Mouse (Mus musculus) heart, adult 9 months (tissue): ENCODE data around the gene Zdhhc19.

ENCODE experiments used
- DNase-seq, 2 experiments: peaks; one replicate each; pipeline ENCODE4 v3.0.0; 2022; ENCODE audit warnings: low spot score in 2 of 2

Gene Zdhhc19

DNA sequence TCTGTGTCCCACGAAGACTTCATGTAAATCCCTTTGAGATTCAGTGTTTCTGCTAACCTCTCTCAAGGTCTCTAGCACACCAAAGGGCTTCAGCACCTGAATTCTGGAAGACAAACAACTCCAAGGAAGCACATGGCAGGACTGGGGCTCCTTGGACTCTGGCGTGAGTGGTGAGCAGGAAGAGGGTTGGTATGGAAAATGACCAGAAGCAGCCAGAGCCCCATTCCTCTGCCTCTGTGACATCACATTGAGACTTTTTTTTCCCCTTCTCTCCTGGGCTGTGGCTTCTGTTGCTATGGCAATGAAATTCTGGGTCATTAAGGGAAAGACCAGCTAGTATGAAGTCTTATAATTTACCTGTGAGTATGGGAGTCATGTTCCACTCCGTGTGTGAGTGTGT lies at the start of gene Zdhhc19:
TSS of gene Zdhhc19 (plus strand) at position 301 of the 400 bp plus-strand sequence.
- no peak for DNase-seq

DNA sequence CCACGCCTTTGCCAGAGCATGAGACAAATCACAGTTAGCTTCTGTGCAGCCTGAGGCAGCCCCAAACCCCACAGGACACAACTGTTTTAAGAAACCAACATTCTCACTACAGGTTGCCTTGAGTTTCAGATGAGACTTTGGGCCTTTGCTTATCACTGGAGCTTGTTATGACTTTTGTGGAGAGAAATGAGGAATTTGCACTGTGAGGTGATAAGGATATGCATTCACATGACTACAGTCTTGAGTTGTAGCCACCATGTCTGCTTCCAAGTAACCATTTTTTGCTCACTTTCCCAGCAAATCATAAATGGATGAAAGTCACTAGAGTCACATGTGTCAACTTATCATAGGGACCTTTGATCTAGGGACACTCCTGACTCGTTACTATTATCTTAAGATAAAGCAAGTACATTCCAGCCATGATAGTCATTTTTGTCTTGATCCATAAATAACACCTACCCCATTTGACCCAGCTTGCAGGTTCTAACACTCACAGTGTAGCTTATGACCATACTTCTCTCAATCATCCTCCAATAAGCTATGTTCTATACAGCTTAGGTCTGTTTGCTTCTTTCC lies 49.4 kb upstream of the Zdhhc19 start:
- no peak for DNase-seq

DNA sequence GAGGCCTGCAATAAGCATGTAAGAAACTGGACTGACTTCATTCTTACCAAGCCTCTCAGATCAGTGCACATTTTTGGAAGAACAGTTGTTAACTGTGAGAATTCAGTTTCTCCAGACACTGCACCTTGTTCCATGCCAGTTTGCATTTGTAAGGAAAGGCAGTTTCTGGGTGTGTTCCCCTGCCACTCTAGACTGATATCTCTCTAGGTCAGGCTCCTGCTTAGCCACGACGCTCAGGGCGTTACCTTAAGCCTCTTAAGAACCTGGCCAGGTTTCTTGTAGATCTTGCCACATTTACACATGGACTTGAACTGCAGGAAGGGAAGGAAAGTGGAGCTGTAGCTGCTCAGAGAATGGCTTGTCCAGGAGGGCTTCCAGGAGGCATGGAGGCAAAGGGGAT lies 46.4 kb upstream of the Zdhhc19 start:
- no peak for DNase-seq

DNA sequence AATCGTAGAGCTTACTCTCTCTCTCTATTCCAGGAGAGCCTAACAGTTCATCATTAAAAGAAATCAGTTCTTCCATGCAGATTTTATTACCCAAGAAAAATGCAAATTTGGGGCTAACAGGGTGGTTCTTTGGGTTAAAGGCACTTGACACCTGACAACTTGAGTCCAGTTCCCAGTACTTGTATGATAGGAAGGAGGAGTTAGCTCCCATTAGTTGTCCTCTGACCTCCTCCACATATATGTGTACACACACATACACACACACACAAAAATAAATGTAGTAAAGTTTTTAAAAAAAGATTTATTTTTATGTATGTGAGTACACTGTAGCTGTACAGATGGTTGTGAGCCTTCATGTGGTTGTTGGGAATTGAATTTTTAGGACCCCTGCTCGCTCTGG lies 45.9 kb upstream of the Zdhhc19 start:
- DNase-seq: no peak

DNA sequence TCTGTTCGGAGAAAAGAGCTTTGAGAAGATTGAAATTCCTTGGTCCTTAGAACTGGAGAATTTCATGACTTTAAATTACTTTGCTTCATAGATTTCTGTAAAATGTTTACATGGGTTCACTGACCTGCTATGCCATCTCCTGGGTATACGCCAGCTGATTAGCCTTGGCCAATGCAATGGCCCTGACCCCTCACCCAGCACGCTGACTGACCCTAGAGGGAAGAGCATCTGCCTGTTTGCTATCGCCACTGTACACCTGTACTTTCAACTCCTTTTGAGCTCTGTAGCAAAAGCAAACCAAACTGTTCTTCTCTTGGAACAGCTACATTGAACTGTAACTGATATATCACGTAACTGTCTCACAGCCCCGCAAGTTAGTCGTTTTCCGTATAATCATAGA lies 43.0 kb upstream of the Zdhhc19 start:
- DNase-seq: no peak

DNA sequence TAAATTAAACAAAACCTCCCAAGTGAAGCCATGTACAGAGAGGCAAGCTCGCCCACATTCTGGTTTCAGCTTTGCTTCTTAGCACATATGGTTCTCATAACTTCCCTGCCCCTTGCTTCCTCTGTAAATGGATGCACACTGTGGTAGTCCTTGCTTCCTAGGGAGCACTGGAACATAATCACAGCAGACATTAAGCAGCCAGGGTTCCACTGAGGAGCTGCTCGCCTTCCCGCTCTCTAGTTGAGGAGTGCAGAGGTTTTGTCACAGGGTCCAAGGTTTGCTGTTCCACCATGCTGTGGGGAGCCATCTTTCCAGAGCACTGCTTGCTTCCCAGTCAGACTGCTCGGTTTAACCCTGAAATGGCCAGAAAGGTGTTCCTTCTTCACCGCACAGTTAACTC lies 41.4 kb upstream of the Zdhhc19 start:
- DNase-seq: no peak

DNA sequence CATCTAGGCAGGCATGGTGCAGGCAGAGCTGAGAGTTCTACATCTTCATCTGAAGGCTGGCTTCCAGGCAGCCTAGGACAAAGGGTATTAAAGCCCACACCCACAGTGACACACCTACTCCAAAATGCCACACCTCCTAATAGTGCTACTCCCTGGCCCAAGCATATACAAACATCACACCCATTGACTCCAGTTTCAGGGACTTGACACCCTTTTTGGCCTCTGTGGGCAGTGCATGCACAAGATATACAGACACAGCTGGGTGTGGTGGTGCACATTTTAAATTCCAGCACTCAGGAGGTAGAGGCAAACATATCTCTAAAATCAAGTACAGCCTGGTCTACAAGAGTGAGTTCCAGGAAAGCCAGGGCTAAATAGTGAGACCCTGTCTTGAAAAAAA lies 40.0 kb upstream of the Zdhhc19 start:
- no peak for DNase-seq

DNA sequence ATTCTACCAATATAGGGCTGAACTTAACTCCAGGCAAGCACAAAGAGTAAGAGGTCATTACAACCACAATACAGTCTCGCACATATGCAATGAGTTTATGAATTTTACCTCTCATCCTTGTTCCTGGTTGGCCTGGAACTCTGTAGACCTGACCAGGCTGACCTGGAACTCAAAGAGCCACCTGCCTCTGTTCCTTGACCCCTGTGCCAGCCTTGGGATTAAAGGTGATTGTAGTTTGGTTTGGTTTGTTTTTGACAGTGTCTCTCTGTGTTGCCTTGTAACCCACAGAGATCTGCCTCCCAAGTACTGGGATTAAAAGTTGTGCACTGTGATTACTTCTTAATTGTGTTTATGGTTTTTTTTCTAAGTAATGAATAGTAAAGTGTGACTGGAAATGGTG lies 39.3 kb upstream of the Zdhhc19 start:
- DNase-seq: no peak

DNA sequence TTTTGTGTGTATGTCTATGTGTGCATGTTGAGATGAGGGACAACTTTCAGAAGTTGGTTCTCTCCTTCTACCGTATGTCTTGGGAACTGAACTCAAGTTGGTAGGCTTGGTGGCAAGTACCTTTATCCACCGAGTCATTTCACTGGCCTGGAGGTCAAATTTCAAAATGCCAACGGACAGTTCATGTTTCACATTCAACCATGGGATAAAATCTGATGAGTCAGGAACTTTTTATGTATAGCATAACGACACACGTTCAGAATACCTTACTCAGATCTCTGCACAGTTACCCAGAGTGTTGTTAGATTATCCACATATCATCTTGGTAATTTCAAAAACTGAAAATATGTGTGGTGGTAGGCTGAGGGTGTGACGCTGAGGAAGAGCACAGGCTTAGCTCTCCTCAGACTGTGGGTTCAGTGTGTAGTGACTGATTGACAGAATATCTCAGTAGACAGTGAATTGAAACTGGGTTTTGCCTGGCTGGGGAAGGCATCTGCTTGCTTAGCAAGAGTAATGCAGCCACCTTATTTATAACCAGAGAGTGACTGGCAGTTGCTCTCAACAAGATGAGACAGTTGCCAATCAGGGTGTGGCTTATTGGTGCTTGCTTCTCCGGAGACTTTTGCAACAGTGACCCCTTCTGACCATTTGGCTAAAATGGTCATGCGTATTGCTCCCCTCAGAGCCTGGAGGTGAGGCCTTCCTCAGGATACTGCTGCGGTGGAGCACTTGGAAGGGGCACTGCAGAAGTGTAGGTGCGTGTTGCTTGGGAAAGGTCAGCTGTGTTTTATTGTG lies 38.3 kb upstream of the Zdhhc19 start:
- peak; percentile 62 to 79 for DNase-seq

DNA sequence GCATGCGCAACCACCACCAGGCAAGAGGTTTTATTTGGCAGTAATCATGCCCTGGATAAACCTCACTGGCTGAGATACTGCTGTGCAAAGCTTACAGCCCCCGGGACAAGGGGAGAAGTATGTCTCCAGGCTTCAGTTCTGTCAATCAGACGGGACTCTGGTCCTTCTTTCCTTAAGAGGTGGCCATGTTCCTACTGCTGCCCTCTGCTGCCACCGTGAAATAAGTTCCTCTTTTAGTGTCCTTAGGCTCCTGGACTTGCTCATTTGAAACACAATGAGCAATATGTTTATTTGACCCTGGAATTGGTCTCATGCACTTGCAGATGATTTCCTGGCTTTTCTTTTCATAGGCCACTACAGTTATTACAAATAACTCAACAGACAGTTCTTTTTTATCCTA lies 35.5 kb upstream of the Zdhhc19 start:
- DNase-seq: no peak

DNA sequence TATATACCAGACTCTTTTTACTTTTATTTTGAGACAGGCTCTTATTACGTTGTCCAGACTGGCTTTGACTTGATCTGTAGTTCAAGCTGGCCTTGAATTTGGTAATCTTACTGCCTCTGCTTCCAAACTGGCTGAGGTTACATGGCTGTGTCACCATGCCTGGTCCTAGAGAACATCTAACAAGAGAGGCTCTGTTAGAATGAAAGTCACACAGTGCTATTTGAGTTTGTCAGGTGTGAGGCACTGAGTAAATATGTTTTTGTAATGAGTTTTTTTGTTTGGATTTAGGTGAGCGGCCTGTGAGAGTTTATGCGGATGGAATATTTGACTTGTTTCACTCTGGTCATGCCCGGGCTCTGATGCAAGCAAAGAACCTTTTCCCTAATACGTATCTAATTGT lies 34.4 kb upstream of the Zdhhc19 start:
- no peak for DNase-seq

DNA sequence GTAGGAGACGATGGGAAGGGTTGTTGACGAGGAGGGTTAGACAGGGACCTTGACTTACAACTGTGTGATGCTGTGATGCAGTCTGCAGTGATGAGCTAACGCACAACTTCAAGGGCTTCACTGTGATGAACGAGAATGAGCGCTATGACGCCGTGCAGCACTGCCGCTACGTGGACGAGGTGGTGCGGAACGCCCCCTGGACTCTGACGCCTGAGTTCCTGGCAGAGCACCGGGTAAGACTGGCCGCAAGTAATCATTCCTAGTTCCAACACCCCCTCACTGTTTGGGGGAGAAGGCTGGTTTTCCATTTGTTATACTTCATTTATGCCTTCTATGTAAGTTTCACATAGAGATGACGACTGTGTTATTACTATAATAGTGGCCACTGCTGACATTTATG lies 33.1 kb upstream of the Zdhhc19 start:
- DNase-seq: no peak

DNA sequence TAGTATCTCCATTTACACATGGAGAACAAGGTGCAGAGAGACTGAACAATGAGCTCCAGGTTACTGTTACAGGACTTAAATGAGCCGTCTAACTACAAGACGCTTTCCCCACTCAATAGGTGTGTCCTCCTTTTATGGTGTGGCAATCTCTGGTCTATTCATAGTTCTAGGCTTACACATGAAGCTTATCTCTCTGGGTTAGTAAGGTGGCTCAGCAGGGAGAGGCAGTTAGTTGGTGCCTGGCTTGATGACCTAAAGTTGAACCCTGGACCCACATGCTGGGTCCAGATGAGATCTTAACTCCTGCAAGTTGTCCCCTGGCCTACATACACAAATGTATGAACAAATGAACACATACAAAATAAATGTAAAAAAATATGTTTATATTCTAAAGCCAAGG lies 32.6 kb upstream of the Zdhhc19 start:
- DNase-seq: peak in 1 of 2 experiments; percentile 7

DNA sequence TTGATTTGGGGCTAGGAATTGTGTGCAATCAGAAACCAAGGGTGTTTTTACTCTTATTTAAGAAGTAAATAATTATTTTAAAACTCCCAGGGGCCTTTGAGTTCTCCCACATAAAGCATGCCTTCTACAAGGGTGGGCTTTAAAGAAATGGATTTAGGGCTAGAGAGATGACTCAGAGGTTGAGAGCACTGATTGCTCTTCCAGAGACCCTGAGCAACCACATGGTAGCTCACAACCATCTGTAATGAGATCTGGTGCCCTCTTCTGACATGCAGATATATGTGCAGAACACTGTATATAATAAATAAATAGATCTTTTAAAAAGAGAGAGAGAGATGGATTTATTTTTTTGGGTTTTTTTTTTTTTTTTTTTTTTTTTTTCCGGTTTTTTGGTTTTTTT lies 31.2 kb upstream of the Zdhhc19 start:
- DNase-seq: no peak

DNA sequence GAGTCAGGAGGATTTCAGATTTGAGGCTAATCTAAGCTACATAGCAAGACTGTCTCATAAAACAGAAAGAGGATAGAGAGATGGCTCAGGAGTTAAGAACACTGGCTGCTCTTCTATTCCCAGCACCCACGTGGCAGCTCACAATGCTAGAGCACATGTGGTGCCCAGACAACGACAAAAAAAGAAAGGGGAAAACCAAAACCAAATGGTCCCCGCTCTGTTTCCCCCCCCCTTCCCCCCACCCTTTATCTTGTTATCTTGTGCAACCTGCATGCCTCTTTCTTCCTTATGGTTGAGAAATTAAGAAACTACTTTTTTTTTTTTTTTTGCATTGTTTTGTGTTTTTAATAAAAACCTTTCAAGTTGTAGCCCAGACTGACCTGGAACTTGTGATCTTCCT lies 27.6 kb upstream of the Zdhhc19 start:
- no peak for DNase-seq

DNA sequence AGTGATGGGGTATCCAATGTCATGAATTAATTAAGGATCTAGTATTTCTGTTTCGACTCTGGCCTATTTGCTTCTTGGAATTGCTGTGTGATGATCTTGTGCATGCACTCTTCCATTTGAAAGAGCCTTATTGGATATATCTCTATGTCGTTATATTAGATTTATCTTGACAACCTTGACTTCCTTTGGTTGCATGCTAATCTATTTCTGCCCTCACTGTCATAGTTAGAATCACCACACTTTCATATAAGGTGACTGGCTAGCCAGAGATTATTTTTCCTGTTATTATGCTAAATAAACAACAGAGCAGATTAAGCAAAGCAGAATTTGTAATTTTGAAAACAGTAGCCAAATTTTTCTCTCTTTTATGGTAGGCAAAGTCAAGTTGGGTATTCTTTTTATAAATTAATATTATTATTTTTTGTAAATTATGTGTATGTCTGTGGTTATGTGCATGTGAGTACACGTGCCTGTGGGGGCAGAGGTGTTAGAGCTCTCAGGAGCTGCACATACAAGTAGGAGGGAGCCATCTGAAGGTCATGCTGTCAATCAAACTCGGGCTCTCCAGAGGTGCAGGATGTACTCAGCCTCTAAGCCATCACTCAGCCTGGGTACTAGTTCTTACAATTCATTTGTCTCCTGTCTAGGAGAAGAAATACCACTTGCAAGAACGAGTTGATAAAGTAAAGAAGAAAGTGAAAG lies 26.5 kb upstream of the Zdhhc19 start:
- DNase-seq: no peak

DNA sequence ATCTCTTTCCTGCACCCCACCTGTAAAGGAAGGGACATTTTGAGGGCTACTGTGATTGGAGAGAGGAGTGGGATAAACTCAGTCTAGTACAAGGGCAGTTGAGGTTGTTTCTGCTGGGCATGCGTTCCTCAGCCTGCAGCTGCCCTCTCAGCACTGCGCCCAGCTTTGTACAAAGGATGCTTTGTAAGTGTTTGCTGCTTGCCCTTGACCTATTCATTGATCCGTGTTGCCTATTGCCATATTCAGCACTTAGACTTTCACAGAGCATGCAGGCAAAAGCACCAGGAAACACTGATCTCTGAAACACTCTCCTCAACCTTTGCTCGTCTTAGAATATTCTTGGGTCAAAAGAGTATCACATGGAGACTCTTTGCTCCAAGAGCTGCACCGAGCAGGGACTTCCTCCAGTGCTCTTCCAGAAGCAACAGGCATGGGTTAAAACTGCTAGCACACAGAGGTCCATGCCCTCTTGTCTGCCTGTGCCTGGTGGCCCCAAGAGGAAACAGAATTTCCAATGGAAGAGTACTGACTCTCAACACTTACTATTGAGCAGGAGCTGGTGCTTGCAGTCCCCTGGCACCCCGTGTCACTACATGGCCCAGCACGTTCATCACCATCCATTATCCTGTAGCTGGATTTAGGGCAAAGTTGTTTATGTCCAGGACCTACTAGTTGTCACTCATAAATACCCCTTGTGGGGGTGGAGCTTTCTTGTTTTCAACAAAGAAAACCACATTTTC lies 23.6 kb upstream of the Zdhhc19 start:
- no peak for DNase-seq

DNA sequence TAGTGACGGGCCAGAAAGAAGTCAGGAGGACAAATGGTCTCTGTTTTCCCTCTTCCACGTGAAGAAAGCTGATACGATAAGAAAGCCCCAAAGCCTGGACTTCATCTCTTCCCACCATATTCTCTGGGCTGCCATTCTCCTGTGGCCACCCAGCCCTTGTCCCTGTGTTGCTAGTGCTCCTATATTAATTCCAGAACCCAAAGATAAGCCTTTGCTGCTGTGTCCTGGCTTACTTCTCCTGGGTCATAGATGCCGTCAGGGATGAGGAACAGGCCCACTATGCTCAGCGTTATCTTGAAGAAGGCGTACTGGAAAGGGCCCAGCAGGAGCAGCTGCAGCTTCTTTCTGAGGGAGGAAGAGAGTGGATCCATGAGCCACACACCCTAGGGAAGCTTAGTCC lies 18.8 kb upstream of the Zdhhc19 start:
- peak; percentile 9 to 15 for DNase-seq

DNA sequence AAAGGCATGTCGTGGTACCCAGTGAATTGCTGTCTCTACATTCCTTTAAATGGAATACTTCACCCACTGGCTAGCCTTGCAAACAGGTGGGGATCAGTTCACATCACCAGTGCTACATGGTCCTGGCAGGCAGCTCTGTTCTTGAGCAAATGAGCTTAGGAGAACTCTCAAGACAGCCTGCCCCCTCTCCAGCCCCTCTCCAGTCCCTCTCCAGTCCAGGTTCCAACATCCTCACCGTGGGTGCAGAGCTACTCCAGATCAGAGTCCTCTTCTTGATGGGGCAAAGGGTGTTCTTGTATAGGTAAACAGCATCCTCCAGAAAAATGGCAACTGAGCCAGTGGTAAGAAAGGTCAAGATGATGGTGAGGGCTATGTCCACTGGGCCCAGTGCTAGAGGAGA lies 16.6 kb upstream of the Zdhhc19 start:
- DNase-seq: no peak

DNA sequence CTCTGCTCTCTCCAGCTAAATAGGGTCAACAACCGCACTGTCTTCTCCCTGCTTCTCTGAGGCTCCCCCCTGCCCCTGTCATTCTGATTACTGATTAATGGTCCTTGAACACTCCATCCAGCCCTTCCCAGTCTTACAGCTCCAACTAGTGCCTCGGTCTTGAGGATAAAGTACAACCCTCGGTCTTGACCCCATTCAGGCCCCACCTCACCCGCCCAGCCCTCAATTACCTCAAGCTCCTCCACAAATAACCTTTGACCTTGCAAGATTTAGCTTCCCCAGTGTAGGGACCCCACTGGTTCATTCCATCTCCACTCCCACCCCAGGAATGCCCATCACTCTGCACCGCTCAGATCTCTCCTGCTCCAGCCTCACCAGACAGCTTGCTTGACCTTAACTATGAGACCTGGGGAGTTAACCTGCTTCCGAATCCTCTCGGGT lies 11.6 kb upstream of the Zdhhc19 start:
- DNase-seq: no peak

DNA sequence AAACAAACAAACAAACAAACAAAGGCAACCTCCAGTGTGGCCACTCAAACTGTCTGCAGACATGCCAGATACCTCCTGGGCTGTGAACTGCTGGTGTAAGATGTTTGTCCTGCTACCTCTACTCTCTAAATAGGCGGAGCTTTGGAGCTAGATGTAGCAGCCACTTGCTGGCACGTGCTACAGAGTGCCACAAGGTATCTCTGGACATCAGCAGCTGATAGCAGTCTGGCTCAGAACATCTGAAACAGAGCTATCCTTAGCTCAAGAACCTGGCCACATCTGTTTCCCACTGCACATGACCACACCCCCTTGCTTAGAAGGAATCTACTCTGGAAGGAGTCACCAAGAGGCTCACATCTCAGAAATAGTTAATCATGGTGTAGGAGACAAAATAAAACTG lies 10.9 kb upstream of the Zdhhc19 start:
- no peak for DNase-seq

DNA sequence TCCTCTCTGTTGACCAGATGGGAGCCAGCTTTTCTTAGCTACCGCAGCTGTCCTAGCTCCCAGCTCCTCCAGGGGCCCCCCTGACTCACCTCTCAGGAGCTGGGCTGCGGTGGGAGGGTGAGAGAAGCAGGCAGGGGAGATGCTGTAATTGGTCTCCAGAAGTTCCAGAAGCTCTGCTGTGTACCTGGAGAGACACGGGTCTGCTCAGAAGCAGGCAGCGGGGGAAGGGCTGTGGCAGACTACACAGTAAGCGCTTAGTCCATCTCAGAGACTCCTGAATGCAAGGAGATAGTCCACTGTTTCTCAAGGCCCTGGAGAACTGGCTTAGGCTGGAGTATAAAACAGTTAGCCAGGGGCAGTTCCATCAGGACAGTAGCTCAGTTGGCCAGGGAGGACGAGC lies 10.0 kb upstream of the Zdhhc19 start:
- DNase-seq: no peak
